Mouse (Mus musculus): ENCODE data around the gene F2rl2.

Gene F2rl2

DNA sequence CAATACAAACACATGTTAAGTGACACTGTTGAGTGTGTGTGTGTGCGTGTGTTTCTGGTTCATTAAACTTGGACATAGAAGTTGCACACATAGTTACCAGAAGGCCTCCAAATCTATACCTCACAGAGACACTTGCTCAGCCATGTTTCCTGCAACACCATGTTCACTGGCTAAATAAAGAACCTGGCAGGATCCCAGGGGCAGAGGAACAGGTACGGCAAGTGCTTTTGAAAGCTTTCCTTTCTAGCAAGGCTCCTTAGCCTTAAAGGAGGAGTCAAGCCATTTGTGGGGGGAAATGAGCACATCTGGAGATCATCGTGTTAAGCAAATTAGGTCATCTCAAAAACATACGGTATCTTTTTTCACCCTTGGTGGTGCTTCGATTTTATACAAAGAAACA lies 6.7 kb downstream of the F2rl2 start:
- DNase-seq (ENCODE audit: low spot score), result no peak

DNA sequence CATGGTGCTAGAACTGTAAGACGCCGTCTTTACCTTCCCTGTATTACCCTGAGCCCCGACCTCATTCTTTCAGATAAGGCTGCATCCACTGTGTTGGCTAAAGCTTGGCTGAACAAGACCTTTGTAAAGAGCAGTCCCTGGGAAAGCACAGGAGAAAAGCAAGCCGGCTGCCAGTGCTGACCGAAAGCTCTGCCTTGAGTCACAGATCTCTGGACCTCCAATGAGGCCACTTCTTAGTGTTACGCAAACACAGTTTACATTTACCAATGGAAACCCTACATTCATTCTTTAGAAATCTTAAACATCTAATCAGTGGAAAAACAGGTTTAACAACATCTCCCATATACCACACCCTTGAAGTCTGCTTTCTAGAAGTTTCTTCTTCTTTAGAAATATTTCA lies 8.9 kb downstream of the F2rl2 start:
- DNase-seq (ENCODE audit: low spot score), result no peak

DNA sequence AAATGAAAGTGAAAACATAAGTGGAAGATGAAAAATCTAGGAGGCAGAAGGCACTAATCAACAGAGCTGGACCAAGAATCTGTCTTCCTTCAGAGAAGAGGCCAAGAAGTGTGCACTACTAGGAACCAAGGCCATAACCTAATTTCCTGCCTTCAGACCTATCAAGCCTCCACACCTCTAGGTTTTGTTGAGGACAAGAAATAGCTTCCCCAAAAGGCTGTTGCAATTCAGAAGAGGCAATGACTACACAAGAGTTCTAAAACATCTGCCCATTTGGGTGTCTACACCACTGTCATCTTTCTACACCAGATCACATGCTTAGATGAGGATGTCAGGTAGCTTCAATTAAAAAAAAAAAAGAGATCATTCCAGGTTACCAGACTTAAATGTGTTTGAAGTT lies 15.4 kb downstream of the F2rl2 start:
- DNase-seq (ENCODE audit: low spot score), result no peak

DNA sequence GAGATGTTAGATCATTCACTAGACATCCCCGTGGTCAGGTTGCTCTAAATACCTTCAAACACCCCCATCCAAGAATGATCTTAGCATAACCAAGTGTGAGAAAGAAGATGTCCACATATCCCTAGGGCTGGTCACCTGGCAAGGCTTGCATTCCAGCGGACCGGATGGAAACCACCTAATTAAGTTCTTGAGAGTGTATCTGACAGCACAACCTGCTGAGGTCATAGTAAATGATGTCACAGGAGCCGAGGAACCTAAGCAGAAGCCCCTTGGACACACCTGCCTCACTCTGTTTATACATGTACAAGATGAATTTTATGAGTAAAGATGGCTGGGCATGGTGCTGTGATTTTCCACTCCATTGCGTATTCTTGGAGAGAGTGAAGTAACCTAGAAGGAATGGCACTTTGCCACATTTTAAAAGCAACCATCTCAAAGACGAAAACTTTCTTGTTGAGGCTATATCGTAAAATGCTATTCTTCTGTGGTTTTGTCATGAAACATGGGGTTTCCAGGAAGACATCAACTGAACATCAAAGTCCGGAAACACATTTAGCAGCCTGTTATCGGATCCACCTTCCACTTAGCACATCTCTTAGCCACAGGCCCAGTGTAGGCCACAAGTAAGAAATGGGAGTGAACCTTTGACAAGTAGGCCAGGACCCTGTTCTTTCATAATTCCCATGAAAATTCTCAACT lies 16.1 kb downstream of the F2rl2 start:
- DNase-seq (ENCODE audit: low spot score), result no peak

DNA sequence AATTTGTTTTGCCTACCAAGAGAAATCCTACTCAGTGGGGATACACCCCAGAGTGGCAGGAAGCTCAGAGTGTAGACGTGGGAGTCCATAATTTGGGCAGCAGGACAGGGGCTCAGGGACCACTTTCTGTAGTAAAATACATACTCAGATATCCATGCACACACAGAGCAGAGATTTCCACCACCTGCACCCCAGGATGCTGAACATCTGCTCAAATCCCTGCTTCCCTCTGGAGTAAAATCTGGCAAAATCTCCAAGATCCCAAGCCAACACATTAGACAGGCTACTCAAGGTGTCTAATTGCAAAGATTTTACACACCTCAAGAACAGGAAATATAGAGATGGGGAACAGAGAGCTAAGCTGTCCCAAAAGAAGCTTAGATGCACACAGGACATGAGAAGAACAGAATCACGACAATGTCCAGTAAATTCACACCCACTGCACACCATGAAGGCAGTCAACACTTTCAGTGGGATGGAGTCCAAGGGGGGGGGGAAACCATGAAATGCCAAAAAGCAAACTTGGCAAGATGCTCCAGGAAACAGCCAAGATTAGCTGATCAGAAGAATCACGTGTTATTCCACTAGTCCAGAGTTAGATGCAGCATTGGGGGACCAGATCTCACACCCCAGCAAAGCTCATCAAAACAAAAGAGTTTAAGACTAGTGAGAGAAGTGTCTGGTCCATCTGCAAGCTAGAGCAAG lies 17.8 kb downstream of the F2rl2 start:
- no peak for DNase-seq (ENCODE audit: low spot score)

DNA sequence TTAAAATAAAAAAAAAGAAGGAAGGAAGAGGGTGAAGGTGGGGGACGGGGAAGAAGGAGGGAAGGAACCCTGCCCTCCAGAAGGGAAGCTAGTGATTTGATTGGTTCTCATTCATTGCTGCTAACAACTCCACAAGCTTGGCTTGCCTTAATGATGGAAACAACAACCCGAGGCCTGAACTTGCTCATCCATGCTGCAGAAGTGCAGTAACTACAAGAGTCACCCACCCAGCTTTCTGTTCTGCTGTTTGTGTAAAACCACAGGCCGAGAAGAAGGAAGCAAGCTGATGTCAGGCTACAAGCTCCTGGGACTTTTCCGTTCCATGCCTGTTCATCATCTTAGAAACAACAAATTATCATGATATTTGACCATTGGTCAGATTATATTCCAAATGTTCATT lies 18.7 kb downstream of the F2rl2 start:
- DNase-seq (ENCODE audit: low spot score), result no peak

DNA sequence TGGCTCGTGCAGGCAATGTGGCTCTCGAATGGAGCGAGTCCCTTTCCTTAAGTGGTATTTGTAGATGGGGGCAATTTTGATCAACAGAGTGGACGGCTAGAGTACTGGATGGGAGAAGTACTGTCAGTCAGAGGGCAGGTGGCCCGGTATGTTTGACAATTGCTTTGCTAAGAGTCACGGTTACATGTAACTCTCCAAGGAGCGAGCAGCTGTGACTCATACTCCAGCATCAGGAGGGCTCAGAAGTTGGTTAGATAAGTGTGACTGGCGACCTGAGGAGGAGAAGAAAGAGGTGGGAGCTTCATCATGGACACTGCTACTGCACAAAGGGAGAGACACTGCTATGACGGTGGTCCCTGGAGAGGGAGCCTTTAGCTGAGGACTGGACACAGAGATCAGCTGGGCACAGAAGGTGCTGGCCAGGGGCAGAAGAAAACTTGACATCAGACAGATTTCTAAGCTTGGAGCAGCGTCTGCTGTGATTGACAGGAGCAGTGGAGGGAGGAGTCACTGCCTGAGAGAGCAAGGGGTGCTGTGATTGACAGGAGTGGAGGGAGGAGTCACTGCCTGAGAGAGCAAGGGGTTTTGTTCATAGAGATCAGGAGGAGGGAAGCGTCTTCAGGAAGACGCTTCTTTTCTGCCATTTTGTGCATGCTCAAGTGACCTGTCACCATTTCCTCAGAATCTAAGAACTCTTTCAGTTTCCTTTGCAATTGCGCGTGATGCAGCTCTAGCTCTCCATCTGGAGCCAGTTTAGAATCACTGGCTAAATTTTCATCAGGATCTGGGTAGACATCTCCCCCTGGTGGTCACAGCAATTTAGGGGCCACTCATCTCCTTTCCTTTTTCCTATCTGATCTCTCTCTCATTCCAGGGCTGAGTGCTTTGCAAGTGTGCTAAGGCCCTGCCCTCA lies 22.9 kb downstream of the F2rl2 start:
- peak; percentile 71 for DNase-seq (ENCODE audit: low spot score)

DNA sequence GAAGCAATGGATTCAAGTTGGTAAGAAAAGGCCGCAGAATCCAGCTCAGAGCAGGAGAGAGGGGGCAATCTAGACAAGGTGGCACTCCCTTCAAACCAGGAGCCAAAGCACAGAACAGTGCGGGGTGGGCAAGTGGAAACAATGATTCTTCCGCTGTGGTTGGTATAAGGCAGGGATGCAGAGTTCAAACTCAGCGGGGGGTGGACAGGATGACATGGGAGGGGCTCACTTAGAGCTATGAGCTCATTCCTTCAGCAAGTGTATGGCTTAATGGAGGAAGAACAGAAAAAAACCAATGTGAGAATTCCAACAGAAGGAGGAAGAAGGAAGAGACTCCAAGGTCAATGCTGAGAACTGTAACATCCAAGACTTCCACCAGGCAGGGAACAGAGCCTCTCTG lies 33.8 kb downstream of the F2rl2 start:
- DNase-seq (ENCODE audit: low spot score), result no peak

DNA sequence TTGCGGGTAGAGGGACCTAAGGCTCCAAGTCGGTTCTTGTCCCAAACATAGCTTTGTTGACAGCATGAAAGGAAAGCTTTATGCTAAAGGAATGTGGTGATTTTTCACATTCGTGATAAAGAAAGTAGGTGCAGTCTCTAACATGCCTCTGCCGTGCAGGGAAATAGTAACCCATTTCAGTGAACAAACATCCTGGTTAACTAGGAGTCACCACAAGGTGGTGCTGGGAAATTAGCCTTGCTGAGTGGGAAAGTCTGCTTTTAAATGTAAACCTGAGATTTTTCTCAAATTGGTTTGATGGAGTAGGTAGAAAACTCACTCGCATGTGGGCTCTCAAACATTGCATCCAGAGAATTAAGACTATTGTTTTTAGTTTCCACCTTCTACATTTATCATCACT lies 43.0 kb downstream of the F2rl2 start:
- peak; percentile 40 for DNase-seq (ENCODE audit: low spot score)

DNA sequence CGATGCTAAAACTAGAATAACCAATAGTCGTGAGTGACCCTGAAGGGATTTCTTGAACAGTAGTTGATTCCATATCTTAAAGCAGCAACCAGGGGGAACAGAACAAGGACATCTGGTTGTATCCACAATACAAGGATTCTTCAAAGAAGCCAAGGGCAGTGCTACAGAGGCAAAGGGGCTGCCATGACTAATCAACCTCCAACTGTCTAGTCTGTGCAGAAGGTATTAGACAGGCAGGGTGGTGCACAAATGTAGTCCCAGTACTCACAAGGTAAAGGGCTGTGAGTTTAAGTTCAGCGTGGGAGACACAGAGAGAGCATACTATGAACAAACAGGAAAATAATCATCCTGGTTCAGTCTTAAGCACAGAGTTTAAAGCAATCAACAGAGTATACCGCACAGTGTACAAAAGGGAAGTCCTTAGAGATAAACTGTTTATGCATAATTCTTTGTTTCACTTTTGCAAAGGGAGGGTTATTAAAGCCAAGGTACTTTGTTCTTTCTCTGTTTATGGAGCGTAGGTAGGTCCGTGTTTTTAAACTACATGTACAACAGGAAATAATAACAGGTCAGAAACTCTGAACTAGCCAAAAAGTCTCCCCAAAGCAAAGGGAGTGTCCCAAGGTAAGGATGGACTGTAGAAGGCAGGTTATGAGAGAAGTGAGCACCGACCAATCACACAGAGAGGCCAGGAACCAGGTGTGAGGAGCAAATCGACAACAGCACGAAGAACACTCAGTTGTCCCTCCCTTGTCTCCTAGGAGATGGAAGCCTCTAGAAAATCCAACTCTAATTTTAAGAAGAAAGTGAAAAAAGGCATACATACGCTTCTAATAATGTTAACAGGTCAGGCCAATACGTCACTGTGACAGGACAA lies 45.4 kb downstream of the F2rl2 start:
- DNase-seq (ENCODE audit: low spot score), result no peak

DNA sequence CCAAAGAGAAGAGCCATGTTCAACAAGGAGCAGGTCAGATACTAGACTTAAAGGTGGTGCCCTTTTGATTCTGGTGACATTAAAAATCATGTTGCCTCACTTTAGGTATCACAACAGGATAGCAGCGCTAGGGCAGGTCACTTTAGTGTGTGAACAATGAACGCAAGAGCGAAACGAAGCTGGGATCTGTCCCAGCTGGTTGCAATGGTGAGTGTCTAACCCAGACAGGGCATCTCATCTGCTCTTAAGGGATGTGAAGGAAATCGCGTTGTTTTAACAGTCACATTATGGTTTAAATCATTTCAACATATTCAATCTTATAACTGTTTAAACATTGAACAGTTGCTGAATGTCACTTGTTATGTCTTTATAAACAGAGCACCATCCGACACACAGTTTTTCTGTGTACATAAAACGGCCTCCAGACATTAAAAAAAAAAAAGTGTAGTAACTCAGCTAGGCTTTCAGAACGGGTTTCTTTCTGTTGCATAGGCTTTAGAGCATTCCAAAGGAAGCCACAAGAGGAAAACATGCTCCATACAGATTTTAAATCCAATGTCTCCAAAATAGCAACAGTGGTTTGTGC lies 46.3 kb downstream of the F2rl2 start:
- no peak for DNase-seq (ENCODE audit: low spot score)

DNA sequence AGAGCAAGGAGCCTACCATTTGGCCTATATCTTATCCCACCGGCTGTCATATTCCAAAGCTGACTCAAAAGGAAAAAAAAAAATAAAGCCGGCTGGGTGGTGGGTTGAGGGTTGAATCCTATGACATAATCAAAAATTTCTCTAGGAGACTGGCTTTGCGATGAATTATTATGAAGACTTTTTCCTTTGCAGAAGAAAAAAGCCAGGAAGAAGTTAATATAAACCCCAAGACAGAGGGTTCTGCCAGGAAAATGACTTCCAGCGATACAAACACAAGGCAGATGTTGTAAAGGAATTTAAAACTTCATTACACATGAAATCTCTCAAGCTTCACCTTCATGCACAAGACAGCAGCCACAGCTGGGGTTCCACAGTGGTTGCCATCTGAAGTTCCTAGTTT lies 48.8 kb downstream of the F2rl2 start:
- DNase-seq (ENCODE audit: low spot score), result no peak

DNA sequence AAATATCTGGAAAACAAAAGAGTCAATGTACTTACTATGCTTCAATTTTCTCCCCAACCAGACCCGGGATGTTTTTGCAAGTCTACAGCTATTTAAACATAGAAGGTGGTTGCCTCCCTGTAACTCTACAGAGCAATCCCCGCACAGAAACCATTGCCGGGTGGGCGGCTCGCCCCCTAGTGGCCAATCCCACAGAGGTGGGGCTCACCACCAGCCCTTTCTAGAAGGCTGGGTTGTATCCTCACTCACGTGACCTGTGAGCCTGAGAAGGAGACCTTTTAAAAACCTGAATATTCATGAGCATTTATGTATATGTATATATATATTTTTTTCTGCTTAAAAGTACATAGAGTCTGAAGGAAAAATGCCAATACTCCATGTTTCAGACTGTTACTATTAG lies 49.9 kb downstream of the F2rl2 start:
- no peak for DNase-seq (ENCODE audit: low spot score)

DNA sequence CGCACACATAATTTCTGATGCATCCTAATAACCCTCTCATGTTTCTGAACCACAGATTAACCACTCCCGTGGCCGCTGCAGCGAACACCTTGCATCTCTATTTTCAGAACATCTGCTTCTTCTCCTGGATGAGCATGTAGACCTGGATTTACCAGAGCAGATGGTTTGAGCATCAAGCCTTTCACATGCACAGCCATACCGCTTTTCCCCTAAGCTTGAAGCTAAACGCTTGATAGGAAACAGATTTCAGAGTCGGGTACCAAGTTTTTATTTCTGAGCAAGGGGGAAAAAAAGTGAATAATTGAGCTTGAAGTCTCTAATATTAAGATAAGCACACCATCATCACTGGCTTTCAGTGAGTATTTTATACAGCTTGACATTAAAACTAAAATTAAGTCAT lies 50.4 kb downstream of the F2rl2 start:
- DNase-seq (ENCODE audit: low spot score), result no peak

DNA sequence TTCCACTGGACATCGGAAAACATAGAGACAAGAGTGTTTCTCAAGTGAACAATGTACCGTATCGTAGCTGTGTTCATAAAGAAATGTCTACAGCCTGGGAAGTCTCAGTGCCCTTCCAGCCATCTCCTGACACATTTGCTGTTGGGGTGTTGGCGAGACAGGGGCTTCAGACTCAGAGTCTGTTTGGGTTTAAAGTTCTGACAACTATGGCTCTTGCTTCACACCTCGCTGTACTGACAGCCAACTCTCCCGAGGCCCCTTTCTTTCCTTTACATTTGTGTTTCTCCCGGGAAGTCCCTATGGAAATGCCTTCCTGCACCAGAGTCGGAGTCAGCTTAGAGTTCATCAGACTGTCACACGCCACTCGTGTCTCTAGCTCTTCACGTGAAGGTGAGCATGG lies 50.9 kb downstream of the F2rl2 start:
- DNase-seq (ENCODE audit: low spot score), result no peak

All from layer of hippocampus, adult 9-10 months (tissue).